Mouse (Mus musculus) hindbrain, embryonic 16.5 days (tissue): Measurements from ENCODE around the gene Ywhaq. TPM values are rescaled to one million over a fixed set of nuclear protein-coding genes. Genes with fewer than 3 reads are reported as not detected.
A peak's percentile ranks its signal among the peaks of the same experiment; 100 is the strongest.

Experiments used
- ATAC-seq: fragments of 200-750 bp; cut with Nextera tagmentation; 2 replicates; pipeline ENCODE4 v1.8.0; 2017; ENCODE audit warnings: moderate TSS enrichment, moderate library complexity
- H3K27ac ChIP-seq: fragments of 300-500 bp; sonication (generic); 2 replicates; pipeline ENCODE4 v1.5.1; 2014; ENCODE audit warnings: low read depth, mild to moderate bottlenecking, control low read depth, low read length, moderate library complexity
- H3K27me3 ChIP-seq: fragments of 300-500 bp; sonication (generic); replicated peaks from 2 replicates; pipeline ENCODE4 v1.6.1; 2014; ENCODE audit warnings: low read length; ENCODE audit not compliant: control insufficient read depth, insufficient read depth
- H3K36me3 ChIP-seq: fragments of 300-500 bp; sonication (generic); 2 replicates; pipeline ENCODE4 v1.6.1; 2014; ENCODE audit warnings: mild to moderate bottlenecking, low read length, moderate library complexity, mixed read lengths; ENCODE audit not compliant: control insufficient read depth, insufficient read depth
- H3K4me1 ChIP-seq: fragments of 300-500 bp; sonication (generic); 2 replicates; pipeline ENCODE4 v1.6.1; 2014; ENCODE audit warnings: low read depth, low read length; ENCODE audit not compliant: control insufficient read depth, insufficient read depth
- H3K4me2 ChIP-seq: fragments of 300-500 bp; sonication (generic); 2 replicates; pipeline ENCODE4 v1.6.1; 2014; ENCODE audit warnings: mild to moderate bottlenecking, low read length, control low read depth, moderate library complexity
- H3K4me3 ChIP-seq: fragments of 300-500 bp; sonication (generic); 2 replicates; pipeline ENCODE4 v1.5.1; 2014; ENCODE audit warnings: mild to moderate bottlenecking, low read length, control low read depth, moderate library complexity
- H3K9ac ChIP-seq: fragments of 300-500 bp; sonication (generic); 2 replicates; pipeline ENCODE4 v1.6.1; 2014; ENCODE audit warnings: low read depth, mild to moderate bottlenecking, control low read depth, low read length, moderate library complexity
- H3K9me3 ChIP-seq: fragments of 300-500 bp; sonication (generic); 2 replicates; pipeline ENCODE4 v1.6.1; 2014; ENCODE audit warnings: mild to moderate bottlenecking, low read length, moderate library complexity; ENCODE audit not compliant: control insufficient read depth
- WGBS: fragments of 180-500 bp; shearing (Covaris S2); extraction: QIAGEN DNeasy Blood & Tissue Kit; methylation state at CpG from one replicate; pipeline ENCODE4 v1.1.7; 2014; 5-methylcytosine and 5-hydroxymethylcytosine counted together
- polyA plus RNA-seq: library from polyadenylated mRNA; unstranded; fragments of >200 nt; fragmentation: Nextera tagmentation; extraction: Ambion mirVana; gene quantifications from 2 replicates; pipeline ENCODE4 v1.2.1, GENCODE M21; 2015

Ywhaq gene
- polyA plus RNA-seq, 1 experiment from 2014 or later, result 1,184 TPM

- no peak overlapping the region for H3K4me2 ChIP-seq
- no peak for ATAC-seq
- 57% methylated on average over 3 of the region's 3 CpGs for WGBS
- H3K4me3 ChIP-seq, result no peak overlapping the region
- H3K4me1 ChIP-seq, result peaks cover 6% of the 10 kb centered on the region
- H3K9me3 ChIP-seq, result no peaks in the 10 kb centered on the region
- no peak overlapping the region for H3K27ac ChIP-seq
- no peaks in the 10 kb centered on the region for H3K27me3 ChIP-seq
- H3K9ac ChIP-seq, result no peak overlapping the region
- no peaks in the 10 kb centered on the region for H3K36me3 ChIP-seq
These were observed 41.9 kb downstream of the Ywhaq start for GRCm38 (mm10) chr12:21375376-21376157.

- 5% methylated on average over 24 of the region's 24 CpGs for WGBS
- Histone ChIP-seq H3K4me1 (peaks cover 6% of the 10 kb centered on the region), H3K27me3 (no peaks in the 10 kb centered on the region), H3K36me3 (no peaks in the 10 kb centered on the region), H3K9me3 (no peaks in the 10 kb centered on the region), H3K4me3 (peak overlapping the region; percentile 65), H3K27ac (peak overlapping the region; percentile 94), H3K9ac (peak overlapping the region; percentile 94), H3K4me2 (peak overlapping the region; percentile 85)
- ATAC-seq, result peak; percentile 82
These were observed 43.5 kb downstream of the Ywhaq start for GRCm38 (mm10) chr12:21373820-21374475.

GRCm38 (mm10) chr12:21373100-21373819 lies 44.2 kb downstream of the Ywhaq start, which contains the start of gene Adam17:
Gene Adam17 (minus strand): TSS chr12:21373632.
- H3K27ac ChIP-seq, result peak within 1 kb of the TSS; percentile 94
- under 1% methylated on average over 52 of the region's 55 CpGs for WGBS
- peak; percentile 98 for ATAC-seq

GRCm38 (mm10) chr12:21370035-21370611 lies 47.3 kb downstream of the Ywhaq start:
- Histone ChIP-seq H3K4me1 (peaks cover 6% of the 10 kb centered on the region), H3K27me3 (no peaks in the 10 kb centered on the region), H3K27ac (no peak overlapping the region), H3K9ac (no peak overlapping the region), H3K4me2 (no peak overlapping the region), H3K4me3 (no peak overlapping the region), H3K36me3 (no peaks in the 10 kb centered on the region), H3K9me3 (no peaks in the 10 kb centered on the region)
- 97% methylated on average over 1 of the region's 1 CpGs for WGBS
- no peak for ATAC-seq

More at GRCm38 (mm10) chr12:21373100-21373819, 44.2 kb downstream of the Ywhaq start, which contains the start of gene Adam17:
- Histone ChIP-seq H3K36me3 (no peaks in the 10 kb centered on the region), H3K4me2 (peak within 1 kb of the TSS; percentile 85), H3K9me3 (no peaks in the 10 kb centered on the region), H3K4me1 (peaks cover 6% of the 10 kb centered on the region), H3K27me3 (no peaks in the 10 kb centered on the region), H3K9ac (peak within 1 kb of the TSS; percentile 94), H3K4me3 (peak within 1 kb of the TSS; percentile 65)

- 98% methylated on average over 5 of the region's 5 CpGs for WGBS
- no peak overlapping the region for H3K27ac ChIP-seq
- peaks cover 6% of the 10 kb centered on the region for H3K4me1 ChIP-seq
- H3K9ac ChIP-seq, result no peak overlapping the region
- no peak for ATAC-seq
- H3K4me3 ChIP-seq, result no peak overlapping the region
- no peak overlapping the region for H3K4me2 ChIP-seq
- H3K36me3 ChIP-seq, result no peaks in the 10 kb centered on the region
- no peaks in the 10 kb centered on the region for H3K27me3 ChIP-seq
- H3K9me3 ChIP-seq, result no peaks in the 10 kb centered on the region
These were observed 48.4 kb downstream of the Ywhaq start for GRCm38 (mm10) chr12:21369087-21369410.

- Histone ChIP-seq H3K4me2 (no peak overlapping the region), H3K4me3 (no peak overlapping the region), H3K27ac (no peak overlapping the region), H3K9ac (no peak overlapping the region), H3K9me3 (no peaks in the 10 kb centered on the region), H3K27me3 (no peaks in the 10 kb centered on the region), H3K36me3 (no peaks in the 10 kb centered on the region), H3K4me1 (peaks cover 6% of the 10 kb centered on the region)
- WGBS, result 94% methylated on average over 9 of the region's 9 CpGs
- ATAC-seq, result no peak
These were observed 48.9 kb downstream of the Ywhaq start for GRCm38 (mm10) chr12:21368376-21369086.

GRCm38 (mm10) chr12:21364624-21365435 lies 52.6 kb downstream of the Ywhaq start:
- no peaks in the 10 kb centered on the region for H3K9me3 ChIP-seq
- H3K4me1 ChIP-seq, result no peaks in the 10 kb centered on the region
- ATAC-seq, result no peak
- WGBS, result 85% methylated on average over 10 of the region's 10 CpGs
- H3K27ac ChIP-seq, result no peak overlapping the region
- H3K4me3 ChIP-seq, result no peak overlapping the region
- no peak overlapping the region for H3K9ac ChIP-seq
- no peak overlapping the region for H3K4me2 ChIP-seq
- no peaks in the 10 kb centered on the region for H3K36me3 ChIP-seq
- H3K27me3 ChIP-seq, result no peaks in the 10 kb centered on the region

- no peaks in the 10 kb centered on the region for H3K9me3 ChIP-seq
- H3K27me3 ChIP-seq, result no peaks in the 10 kb centered on the region
- H3K4me3 ChIP-seq, result no peak overlapping the region
- H3K27ac ChIP-seq, result no peak overlapping the region
- no peak for ATAC-seq
- no peak overlapping the region for H3K9ac ChIP-seq
- no peaks in the 10 kb centered on the region for H3K4me1 ChIP-seq
- no peaks in the 10 kb centered on the region for H3K36me3 ChIP-seq
- H3K4me2 ChIP-seq, result no peak overlapping the region
- WGBS, result 96% methylated on average over 3 of the region's 3 CpGs
These were observed 54.2 kb downstream of the Ywhaq start for GRCm38 (mm10) chr12:21363195-21363594.
